Mouse (Mus musculus): ENCODE results near the gene Xntrpc.

Xntrpc gene

GRCm38 (mm10) chr7:102080311-102080710, 14.8 kb downstream of the Xntrpc start:
- DNase-seq (ENCODE audit: inconsistent age in 2 of 2, low spot score in 1 of 2) = no peak

GRCm38 (mm10) chr7:102081784-102082183, 16.3 kb downstream of the Xntrpc start:
- no peak for DNase-seq (ENCODE audit: inconsistent age in 2 of 2, low spot score in 1 of 2)

GRCm38 (mm10) chr7:102082816-102083215, 17.3 kb downstream of the Xntrpc start, which contains the start of gene Trpc2:
Gene Trpc2, plus strand, starts transcription at chr7:102083116.
- no peak for DNase-seq (ENCODE audit: inconsistent age in 2 of 2, low spot score in 1 of 2)

DNA sequence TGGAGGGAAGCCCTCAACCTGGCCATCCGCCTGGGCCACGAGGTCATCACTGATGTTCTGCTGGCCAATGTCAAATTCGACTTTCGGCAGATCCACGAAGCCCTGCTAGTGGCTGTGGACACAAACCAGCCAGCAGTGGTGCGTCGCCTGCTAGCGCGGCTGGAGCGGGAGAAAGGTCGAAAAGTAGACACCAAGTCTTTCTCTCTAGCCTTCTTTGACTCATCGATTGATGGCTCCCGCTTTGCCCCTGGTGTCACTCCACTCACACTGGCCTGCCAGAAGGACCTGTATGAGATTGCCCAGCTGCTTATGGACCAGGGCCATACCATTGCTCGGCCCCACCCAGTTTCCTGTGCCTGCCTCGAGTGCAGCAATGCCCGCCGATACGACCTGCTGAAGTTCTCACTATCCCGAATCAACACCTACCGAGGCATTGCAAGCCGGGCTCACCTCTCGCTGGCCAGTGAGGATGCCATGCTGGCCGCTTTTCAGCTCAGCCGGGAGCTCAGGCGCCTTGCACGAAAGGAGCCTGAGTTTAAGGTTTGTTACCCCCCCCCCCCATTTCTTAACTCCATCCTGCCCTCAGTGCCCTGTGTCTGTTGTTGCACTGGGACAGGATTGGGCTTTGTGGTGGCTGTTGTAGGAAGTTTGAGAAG, 18.7 kb downstream of the Xntrpc start:
- no peak for DNase-seq (ENCODE audit: inconsistent age in 2 of 2, low spot score in 1 of 2)

DNA sequence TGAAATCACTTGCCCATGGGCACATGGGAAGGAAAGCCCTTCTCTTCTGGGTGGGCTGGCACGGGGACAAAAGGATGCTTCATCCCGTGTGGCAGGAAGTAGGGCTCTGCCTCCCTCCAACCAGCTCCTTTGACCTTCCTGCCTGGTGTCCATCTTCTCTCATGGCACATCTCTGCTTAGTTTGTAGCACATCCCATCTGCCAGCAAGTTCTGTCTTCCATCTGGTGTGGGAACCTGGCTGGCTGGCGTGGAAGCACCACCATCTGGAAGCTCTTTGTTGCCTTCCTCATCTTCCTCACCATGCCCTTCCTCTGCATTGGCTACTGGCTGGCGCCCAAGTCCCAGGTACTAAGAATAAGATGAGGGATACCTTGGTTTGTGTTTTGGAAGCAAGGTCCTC, 21.8 kb downstream of the Xntrpc start:
- no peak for DNase-seq (ENCODE audit: inconsistent age in 2 of 2, low spot score in 1 of 2)

GRCm38 (mm10) chr7:102099760-102100661, 34.5 kb downstream of the Xntrpc start:
- DNase-seq (ENCODE audit: inconsistent age in 2 of 2, low spot score in 1 of 2) = no peak

DNA sequence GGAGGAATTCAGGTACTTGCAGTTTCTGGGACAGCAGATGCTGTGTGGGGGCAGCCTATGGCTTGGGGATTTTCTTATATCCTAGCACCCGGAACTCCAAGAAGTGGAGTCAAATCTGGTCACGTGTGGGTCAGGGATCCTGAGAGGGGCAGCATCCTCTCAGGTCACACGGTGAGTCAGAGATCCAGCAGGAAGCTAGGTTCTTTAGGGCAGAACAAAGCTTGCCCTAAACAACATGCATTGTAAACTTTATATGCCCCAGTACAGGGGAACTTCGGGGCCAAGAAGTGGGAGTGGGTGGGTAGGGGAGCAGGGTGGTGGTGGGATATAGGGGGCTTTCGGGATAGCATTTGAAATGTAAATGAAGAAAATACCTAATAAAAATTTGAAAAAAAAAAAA, 35.4 kb downstream of the Xntrpc start:
- no peak for DNase-seq (ENCODE audit: inconsistent age in 2 of 2, low spot score in 1 of 2)

DNA sequence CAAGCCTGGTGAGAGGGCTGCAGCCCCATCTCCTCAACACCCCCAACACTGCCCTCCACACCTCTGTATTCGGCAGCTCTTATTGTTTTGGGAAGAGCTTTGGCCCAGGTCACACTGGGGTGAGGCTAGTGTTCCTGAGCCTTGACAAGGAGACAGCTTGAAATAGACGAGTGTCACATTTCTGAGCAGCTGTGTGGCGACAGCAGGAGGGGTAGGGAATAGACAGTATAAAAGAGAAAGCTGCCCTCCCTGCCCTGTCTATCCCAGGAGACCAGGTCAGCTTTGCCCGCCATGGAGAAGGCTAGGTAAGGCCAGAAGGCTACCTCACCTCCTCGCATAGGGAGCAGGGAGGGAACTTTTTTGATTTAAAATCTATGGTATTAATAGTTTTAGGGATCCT, 36.0 kb downstream of the Xntrpc start, which contains the start of gene Art1:
Art1 (plus strand) TSS at position 257 of the 400 bp plus-strand sequence.
- no peak for DNase-seq (ENCODE audit: inconsistent age in 2 of 2, low spot score in 1 of 2)

GRCm38 (mm10) chr7:102102241-102102640, 36.7 kb downstream of the Xntrpc start:
- no peak for DNase-seq (ENCODE audit: inconsistent age in 2 of 2, low spot score in 1 of 2)

GRCm38 (mm10) chr7:102102696-102103095, 37.2 kb downstream of the Xntrpc start:
- DNase-seq (ENCODE audit: inconsistent age in 2 of 2, low spot score in 1 of 2) = no peak

DNA sequence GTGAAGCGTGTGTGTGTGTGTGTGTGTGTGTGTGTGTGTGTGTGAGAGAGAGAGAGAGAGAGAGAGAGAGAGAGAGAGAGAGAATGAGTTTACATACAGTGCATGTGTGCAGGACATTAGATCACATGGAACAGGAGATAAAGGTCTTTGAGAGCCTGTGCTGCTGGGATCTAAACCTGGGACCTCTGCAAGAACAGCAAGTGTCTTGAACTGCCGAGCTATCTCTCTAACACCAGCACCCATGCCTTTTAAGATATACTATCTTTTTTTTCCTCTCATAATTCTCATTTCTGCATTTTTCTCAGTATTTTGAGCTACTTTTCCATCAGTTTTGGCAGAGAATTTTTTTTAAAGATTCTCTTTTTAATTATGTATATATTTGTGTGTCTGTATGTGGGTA, 38.0 kb downstream of the Xntrpc start:
- DNase-seq (ENCODE audit: inconsistent age in 2 of 2, low spot score in 1 of 2) = no peak

GRCm38 (mm10) chr7:102104126-102104525, 38.6 kb downstream of the Xntrpc start:
- DNase-seq (ENCODE audit: inconsistent age in 2 of 2, low spot score in 1 of 2) = no peak

- peak in 1 of 2 experiments; percentile 39 for DNase-seq (ENCODE audit: inconsistent age in 2 of 2, low spot score in 1 of 2)
Measured at GRCm38 (mm10) chr7:102106700-102107141, 41.2 kb downstream of the Xntrpc start.

- DNase-seq (ENCODE audit: inconsistent age in 2 of 2, low spot score in 1 of 2) = no peak
Measured at GRCm38 (mm10) chr7:102108206-102108605, 42.7 kb downstream of the Xntrpc start.

- DNase-seq (ENCODE audit: inconsistent age in 2 of 2, low spot score in 1 of 2) = no peak
Measured at GRCm38 (mm10) chr7:102109171-102109570, 43.7 kb downstream of the Xntrpc start, which contains the start of gene Art5. Gene Art5, minus strand, starts transcription at chr7:102109489.

- no peak for DNase-seq (ENCODE audit: inconsistent age in 2 of 2, low spot score in 1 of 2)
Measured at GRCm38 (mm10) chr7:102109746-102110145, 44.2 kb downstream of the Xntrpc start.

DNA sequence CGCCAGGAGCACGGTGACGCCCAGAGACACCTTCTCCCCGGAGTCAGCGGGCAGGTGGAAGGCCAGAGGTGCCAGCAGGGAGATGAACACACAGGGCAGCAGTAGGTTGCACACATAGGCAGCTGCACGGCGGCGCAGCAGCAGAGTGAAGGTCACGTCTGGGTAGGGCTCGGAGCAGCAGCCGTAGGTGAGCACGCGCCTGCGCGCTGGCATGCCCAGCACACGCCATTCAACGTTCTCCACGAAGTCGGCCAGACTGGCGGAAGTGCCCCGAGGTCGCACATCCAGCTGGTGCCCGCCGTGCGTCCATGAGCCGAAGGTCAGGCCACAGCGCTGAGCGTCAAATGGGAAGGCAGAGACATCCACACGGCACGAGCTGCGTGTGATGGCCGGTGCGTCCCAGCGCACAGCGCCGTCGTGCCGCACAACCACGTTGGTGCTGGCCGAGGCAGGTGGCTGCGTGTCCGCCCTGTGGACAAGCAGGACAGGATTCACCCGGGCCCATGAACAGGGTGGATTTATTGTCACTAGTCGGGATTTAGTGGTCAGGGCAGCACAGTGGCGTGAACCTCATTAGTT, 47.7 kb downstream of the Xntrpc start:
- peak in 1 of 2 experiments; percentile 29 for DNase-seq (ENCODE audit: inconsistent age in 2 of 2, low spot score in 1 of 2)

DNA sequence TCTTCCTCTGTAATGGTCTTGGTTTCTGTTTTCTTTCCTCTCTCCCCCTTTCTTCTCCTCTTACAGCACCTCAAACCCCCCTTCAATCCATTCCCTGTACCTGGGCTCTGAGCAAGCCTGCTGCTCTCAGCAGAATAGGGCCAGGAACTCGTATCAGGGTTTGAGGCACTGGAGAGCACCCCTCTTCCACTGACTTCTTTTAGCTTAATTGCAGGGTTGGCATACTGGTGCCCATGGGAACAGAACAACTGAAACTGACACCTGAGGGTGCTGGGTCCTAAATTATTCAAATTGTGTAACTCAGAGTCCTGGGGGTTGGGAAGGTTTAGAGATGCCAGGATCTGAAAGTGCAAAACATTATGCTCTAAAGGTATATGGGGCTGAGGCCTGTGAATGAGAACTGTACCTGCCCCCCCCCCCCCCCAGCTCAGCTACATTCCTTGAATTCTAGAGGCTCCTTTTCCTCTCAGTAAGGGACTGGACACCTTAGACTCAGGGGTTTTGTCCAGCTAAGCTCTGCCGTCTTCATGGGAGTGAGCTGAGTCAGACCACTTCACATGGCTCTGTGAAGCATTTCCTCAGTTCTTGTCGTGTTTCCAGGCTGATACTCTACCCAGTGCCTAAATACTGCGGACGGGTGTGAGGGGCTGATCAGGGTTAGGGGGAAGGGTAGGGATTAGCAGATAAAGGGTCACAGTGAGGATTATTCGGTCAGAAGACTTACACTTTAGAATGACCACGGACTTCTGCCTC, 51.2 kb downstream of the Xntrpc start, which contains the start of gene Chrna10:
Chrna10 (minus strand) TSS at position 250 of the 753 bp plus-strand sequence.
- DNase-seq (ENCODE audit: inconsistent age in 2 of 2, low spot score in 1 of 2) = no peak

DNA sequence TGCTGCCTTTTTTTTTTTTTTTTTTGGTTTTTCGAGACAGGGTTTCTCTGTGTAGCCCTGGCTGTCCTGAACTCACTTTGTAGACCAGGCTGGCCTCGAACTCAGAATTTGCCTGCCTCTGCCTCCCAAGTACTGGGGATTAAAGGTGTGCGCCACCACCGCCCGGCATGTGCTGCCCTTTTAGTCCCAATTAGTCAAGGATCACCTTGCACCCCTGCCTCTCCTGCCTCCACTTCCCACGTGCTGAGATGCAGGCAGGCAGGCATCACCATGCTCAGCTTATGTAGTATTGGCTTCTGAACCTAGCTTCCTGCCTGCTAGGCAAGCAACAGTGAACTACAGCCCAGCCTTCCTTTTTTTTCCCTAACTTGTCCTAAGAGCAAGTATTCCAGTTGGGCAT, 51.9 kb downstream of the Xntrpc start:
- no peak for DNase-seq (ENCODE audit: inconsistent age in 2 of 2, low spot score in 1 of 2)

- DNase-seq (ENCODE audit: inconsistent age in 2 of 2, low spot score in 1 of 2) = no peak
Measured at GRCm38 (mm10) chr7:102120326-102120725, 54.8 kb downstream of the Xntrpc start.

GRCm38 (mm10) chr7:102132395-102132794, 66.9 kb downstream of the Xntrpc start:
- DNase-seq (ENCODE audit: inconsistent age in 2 of 2, low spot score in 1 of 2) = no peak
